Mouse (Mus musculus) heart, postnatal 0 days (tissue): Measurements from ENCODE around the gene Rnf19b.

Source experiments
- CTCF ChIP-seq: IDR thresholded peaks from 2 replicates; pipeline ENCODE4 v1.5.1; 2016; ENCODE audit warnings: antibody characterized with exemption, control low read depth, low read depth
- EP300 ChIP-seq: IDR thresholded peaks from 2 replicates; pipeline ENCODE4 v1.6.1; 2016; ENCODE audit warnings: antibody characterized with exemption, low read depth

DNA sequence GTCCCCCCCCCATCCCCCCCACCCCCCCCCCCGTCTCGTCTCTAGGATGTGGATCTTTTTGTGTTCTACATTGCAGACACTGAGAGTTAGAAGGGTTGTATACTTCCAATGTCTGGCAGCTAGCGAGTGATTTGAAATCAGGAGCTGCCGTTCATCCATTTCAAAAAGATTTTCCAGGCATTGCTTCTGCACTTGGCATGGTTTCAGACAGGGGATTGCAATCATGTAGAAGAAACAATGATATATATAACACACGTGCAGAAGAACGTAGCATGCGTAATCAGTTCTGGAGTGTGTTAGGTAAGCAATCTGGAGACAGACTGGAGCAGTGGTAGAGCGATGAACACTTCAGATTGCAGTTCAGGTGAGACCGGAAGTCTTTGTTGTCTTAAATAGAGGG lies 64.0 kb downstream of the Rnf19b start:
- TF ChIP-seq CTCF = no peak
- no peak for TF ChIP-seq EP300
